Mouse (Mus musculus): ENCODE data around the gene Vps35l. TPM values are rescaled to one million over a fixed set of nuclear protein-coding genes. Genes with fewer than 3 reads are reported as not detected.

The Vps35l gene
- total RNA-seq (2021) = 10 to 100 TPM; 28.2 TPM
- long read RNA-seq, experiment 1, full-length matches to known transcripts = 40 of 50 reads
- long read RNA-seq, experiment 1, partial matches to known transcripts = 2 of 50 reads
- long read RNA-seq, experiment 1, other reads (novel, unspliced or antisense) = 8 of 50 reads
- long read RNA-seq, experiment 2, full-length matches to known transcripts = 34 of 43 reads
- long read RNA-seq, experiment 2, partial matches to known transcripts = 3 of 43 reads
- long read RNA-seq, experiment 2, other reads (novel, unspliced or antisense) = 6 of 43 reads

GRCm38 (mm10) chr7:118739975-118740531 is at the start of gene Vps35l:
Gene Vps35l, plus strand, starts transcription at chr7:118740226.
- DNase-seq = peak; percentile 78 to 84
- intact Hi-C loops (cut with DNase I) = loop anchor here (1.0 kb wide), 1 partner anchor 255 kb away; the partner anchor contains the start of gene Gprc5b

DNA sequence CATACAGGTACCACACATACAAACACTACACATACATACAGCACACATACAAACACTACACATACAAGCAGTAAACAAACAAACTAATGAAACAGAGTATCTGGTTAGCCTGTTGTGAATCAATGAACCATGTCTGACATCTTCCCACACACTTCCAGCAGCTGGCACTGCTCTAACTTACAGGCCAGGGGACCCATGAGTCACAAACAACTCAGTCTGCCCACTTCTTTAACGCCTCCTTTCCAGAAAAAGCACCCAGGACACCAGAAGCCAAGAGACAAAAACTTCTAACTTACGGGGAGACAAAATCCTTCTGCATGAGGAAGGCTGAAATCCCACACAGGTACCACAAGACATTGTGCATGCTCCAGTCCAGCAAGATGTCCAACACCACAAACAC is 48.7 kb upstream of the Vps35l start:
- no peak for DNase-seq
- intact Hi-C loops (cut with DNase I) = no loop called here

DNA sequence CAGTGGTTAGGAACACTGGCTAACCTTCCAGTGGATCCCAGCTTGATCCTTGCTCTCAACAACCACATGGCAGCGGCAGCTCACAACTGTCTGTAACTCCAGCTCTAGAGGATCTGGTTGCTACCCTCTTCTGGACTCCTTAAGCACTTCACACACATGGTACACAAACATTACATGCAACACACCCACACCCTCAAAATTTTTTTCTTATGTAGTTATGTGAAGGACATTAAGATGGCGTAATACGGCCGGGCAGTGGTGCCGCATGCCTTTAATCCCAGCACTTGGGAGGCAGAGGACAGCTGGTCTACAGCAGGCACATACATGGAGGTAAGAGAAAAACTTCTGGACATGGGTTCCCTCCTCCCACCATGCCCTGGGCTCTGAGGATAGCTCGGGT is 43.9 kb upstream of the Vps35l start:
- intact Hi-C loops (cut with DNase I) = no loop called here
- DNase-seq = no peak

GRCm38 (mm10) chr7:118697168-118697567 is 42.9 kb upstream of the Vps35l start:
- intact Hi-C loops (cut with DNase I) = no loop called here

DNA sequence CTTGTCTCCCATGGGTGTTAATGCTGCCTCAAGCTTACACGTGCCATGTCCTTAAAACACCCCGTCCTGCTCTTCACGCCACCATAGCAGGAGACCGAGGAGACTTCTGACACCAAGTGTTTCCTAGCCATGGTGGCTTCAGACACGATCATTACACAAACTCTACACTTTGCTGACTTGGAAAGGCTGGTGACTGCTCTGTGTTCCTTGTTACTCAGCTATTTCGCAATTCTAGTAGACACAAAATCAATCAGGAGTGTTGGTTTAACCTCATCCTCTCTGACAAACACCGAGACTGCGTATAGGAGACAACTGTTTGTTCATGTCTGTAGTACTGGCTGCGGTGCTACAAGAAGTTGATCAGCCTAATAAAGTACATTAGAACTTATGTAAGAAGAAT is 41.1 kb upstream of the Vps35l start:
- DNase-seq = no peak
- intact Hi-C loops (cut with DNase I) = no loop called here

More at GRCm38 (mm10) chr7:118697168-118697567, 42.9 kb upstream of the Vps35l start:
- no peak for DNase-seq

DNA sequence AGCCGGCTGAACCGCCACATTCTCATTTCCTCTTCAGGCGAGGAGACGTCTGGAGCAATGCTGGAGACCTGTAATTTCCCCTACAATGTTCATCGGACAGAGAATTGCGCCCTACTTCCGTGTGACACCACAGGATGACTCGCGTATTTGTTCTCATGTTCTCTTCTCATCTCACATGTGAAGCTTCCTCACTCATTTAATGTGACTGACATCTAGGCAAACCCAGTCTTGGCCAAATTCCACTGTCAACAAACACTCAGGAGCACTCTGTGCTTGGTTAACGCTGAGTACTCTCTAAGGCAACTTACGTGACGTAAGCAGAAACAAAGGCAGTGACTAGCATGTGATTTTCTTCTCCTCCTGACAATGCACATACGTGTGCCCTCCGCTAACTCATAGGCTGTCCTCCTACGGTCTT is 36.9 kb upstream of the Vps35l start:
- no peak for DNase-seq
- intact Hi-C loops (cut with DNase I) = no loop called here

DNA sequence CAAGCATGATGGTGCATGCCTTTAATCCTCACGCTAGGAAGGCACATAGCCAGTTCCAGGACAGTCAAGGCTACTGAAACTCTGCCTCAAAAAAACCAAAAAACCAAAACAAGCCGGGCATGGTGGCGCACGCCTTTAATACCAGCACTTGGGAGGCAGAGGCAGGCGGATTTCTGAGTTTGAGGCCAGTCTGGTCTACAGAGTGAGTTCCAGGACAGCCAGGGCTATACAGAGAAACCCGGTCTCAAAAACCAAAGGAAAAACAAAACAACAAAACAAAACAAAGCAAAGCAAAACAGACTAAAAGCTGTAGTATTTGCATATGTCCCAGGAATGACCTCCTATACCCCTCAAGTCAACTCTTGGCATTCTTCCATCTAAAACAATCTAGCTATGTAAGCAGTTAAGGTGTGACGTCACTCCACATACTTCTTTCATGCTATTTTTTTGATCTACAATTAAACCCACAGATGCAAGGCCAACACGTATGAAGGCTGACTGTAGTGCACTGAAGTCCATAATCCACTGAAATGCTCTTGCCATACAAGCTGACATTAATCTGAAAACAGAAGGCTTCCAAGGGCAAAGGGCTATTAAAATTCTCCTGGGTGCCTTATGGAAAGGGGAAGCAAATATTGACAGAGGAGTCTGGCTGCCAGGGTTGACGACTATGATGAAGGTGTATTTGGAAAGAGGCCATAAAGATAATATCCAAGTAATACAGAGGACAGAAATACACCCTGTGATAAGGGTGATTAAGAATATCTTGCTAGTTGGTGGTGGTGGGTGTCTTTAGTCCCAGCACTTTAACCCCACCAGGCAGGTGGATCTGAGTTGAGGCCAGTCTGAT is 35.8 kb upstream of the Vps35l start:
- no peak for DNase-seq
- intact Hi-C loops (cut with DNase I) = no loop called here

GRCm38 (mm10) chr7:118705101-118705961 is 34.7 kb upstream of the Vps35l start, which contains the start of gene Gde1:
Gene Gde1, minus strand, starts transcription at chr7:118705778.
- intact Hi-C loops (cut with DNase I) = no loop called here
- peak; percentile 89 to 91 for DNase-seq

- no peak for DNase-seq
- intact Hi-C loops (cut with DNase I) = no loop called here
Observed at GRCm38 (mm10) chr7:118706051-118706450, 34.0 kb upstream of the Vps35l start.

- intact Hi-C loops (cut with DNase I) = no loop called here
- DNase-seq = no peak
Observed at GRCm38 (mm10) chr7:118706488-118706887, 33.5 kb upstream of the Vps35l start.

- intact Hi-C loops (cut with DNase I) = no loop called here
Observed at GRCm38 (mm10) chr7:118707216-118707615, 32.8 kb upstream of the Vps35l start.

GRCm38 (mm10) chr7:118708002-118708401 is 32.0 kb upstream of the Vps35l start:
- DNase-seq = no peak
- intact Hi-C loops (cut with DNase I) = no loop called here

More at GRCm38 (mm10) chr7:118707216-118707615, 32.8 kb upstream of the Vps35l start:
- no peak for DNase-seq

- intact Hi-C loops (cut with DNase I) = no loop called here
- DNase-seq = no peak
Observed at GRCm38 (mm10) chr7:118710776-118711175, 29.2 kb upstream of the Vps35l start.

GRCm38 (mm10) chr7:118712228-118713173 is 27.5 kb upstream of the Vps35l start, which contains the start of gene Ccp110:
Gene Ccp110, plus strand, starts transcription at chr7:118712552.
- peak; percentile 90 to 93 for DNase-seq
- intact Hi-C loops (cut with DNase I) = no loop called here

- no peak for DNase-seq
- intact Hi-C loops (cut with DNase I) = no loop called here
Observed at GRCm38 (mm10) chr7:118714873-118715272, 25.2 kb upstream of the Vps35l start.

- intact Hi-C loops (cut with DNase I) = no loop called here
- no peak for DNase-seq
Observed at GRCm38 (mm10) chr7:118718066-118718465, 22.0 kb upstream of the Vps35l start.

- DNase-seq = no peak
- intact Hi-C loops (cut with DNase I) = no loop called here
Observed at GRCm38 (mm10) chr7:118723927-118724326, 16.1 kb upstream of the Vps35l start.

DNA sequence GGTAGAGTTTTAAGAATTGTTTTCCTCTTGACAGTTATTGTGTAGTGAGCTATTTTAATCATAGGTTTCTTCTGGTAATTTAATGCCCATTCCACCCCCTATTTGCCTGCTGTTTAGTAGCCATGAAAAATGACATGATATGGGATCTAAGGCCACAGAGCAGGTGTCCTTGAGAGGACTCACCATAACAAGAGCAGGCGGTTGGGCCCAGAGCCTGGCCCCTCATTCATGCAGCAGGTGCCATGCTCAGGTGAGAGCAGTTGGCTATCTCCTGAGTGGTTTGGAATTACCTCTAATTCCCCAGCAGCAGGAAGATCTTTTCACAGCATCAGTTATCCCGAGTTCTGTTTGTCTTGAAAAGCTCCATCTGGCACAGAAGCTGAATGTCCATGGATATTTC is 14.6 kb upstream of the Vps35l start:
- intact Hi-C loops (cut with DNase I) = no loop called here
- DNase-seq = no peak
